10 mouse cellular contexts compared by ENCODE assay signal in genomic region chr1:172200871-172201447, GRCm38 (mm10). TPM values are rescaled to one million over a fixed set of nuclear protein-coding genes. Genes with fewer than 3 reads are reported as not detected.
DNase-seq lines count a peak whose midpoint lies in the region; ATAC-seq and TF ChIP-seq lines count a peak whose summit lies in the region.
"Had no signal": no experiment of that assay in that cellular context is flagged by ENCODE, and none has a peak within 500 bp of the region (broad histone marks: within the 10 kb centered on the region; RNA-seq: fewer than 3 reads in every experiment).

No protein-coding gene starts in this region.

- no peak for TF ChIP-seq CTCF in kidney, adult 2 months (conservative IDR thresholded peaks at IDR 0.05; ENCODE audit: insufficient read depth, insufficient read length, low read depth, low read length)

- peaks cover 49% of the 10 kb centered on the region for H3K36me3 ChIP-seq in kidney, embryonic 14.5 days (ENCODE audit: control insufficient read depth, insufficient read depth, low read length)
- H3K36me3 ChIP-seq in kidney, adult 2 months (ENCODE audit: control insufficient read depth, insufficient read depth, low read length), result peaks cover 3% of the 10 kb centered on the region

- no peaks in the 10 kb centered on the region for H3K9me3 ChIP-seq in kidney, embryonic 14.5 days (ENCODE audit: control insufficient read depth, low read length)
- H3K9me3 ChIP-seq: G1E had no signal

- no peak for DNase-seq in kidney, adult 2 months
- DNase-seq in cerebellum, postnatal 10 days, result peak; percentile 93 to 94
- DNase-seq in heart, postnatal 10 days, result peak; percentile 66 to 67
- peak; percentile 76 to 87 for DNase-seq in left cerebral cortex, postnatal 25 days (ENCODE audit: low spot score in 2 of 2)
- peak; percentile 73 for DNase-seq in right cerebral cortex, adult 18-20 months
- no peak for DNase-seq in B cell, adult 2 months

- H3K4me1 ChIP-seq in kidney, embryonic 14.5 days (ENCODE audit: control insufficient read depth, insufficient read depth, low read length), result peaks cover 51% of the 10 kb centered on the region
- H3K4me1 ChIP-seq in kidney, adult 2 months (ENCODE audit: control insufficient read depth, insufficient read depth, low read length), result peaks cover 34% of the 10 kb centered on the region

- H3K27ac ChIP-seq in kidney, embryonic 14.5 days (ENCODE audit: low read depth, low read length), result 0 out of 2 replicates have a peak overlapping the region, but pooled peaks have one; percentile 17
- no peak overlapping the region for H3K27ac ChIP-seq in kidney, adult 2 months (ENCODE audit: insufficient read depth, low read depth, low read length)

- intact Hi-C loops in heart, postnatal 10 days (cut with DNase I), result loop anchor here (10.0 kb wide), 1 partner anchor 304 kb away; the partner anchor contains the start of gene Tagln2
- intact Hi-C loops in left cerebral cortex, postnatal 25 days (cut with DNase I), result no loop called here

- no peak overlapping the region; the same call in 1 of the 2 replicates for H3K4me2 ChIP-seq in kidney, embryonic 14.5 days (replicated peaks; ENCODE audit: low read depth, low read length)

- H3K4me3 ChIP-seq in kidney, embryonic 14.5 days (ENCODE audit: low read length), result no peak overlapping the region
- H3K4me3 ChIP-seq in kidney, adult 2 months (ENCODE audit: insufficient read depth, low read depth, low read length), result no peak overlapping the region

- 0 out of 2 replicates have a peak, but pooled peaks have one; percentile 2 for ATAC-seq in kidney, embryonic 14.5 days (ENCODE audit: low FRiP score, low TSS enrichment)
- ATAC-seq in megakaryocyte, adult 5-6 weeks (ENCODE audit: poor library complexity, severe bottlenecking), result no peak

- no peak overlapping the region for H3K9ac ChIP-seq in kidney, embryonic 14.5 days (ENCODE audit: low read depth, low read length)

- WGBS in kidney, embryonic 14.5 days, result 53% methylated on average over 7 of the region's 7 CpGs
- 58% methylated on average over 7 of the region's 7 CpGs for WGBS in kidney, adult 2 months

- no peaks in the 10 kb centered on the region for H3K27me3 ChIP-seq in kidney, embryonic 14.5 days (ENCODE audit: control insufficient read depth, insufficient read depth, low read length)
- no peaks in the 10 kb centered on the region for H3K27me3 ChIP-seq in kidney, adult 2 months (replicated peaks; ENCODE audit: control insufficient read depth, insufficient read depth, low read length)

- no peak for TF ChIP-seq POLR2A in kidney, adult 2 months (IDR thresholded peaks at IDR 0.05; ENCODE audit: low read depth, low read length)

RNA-seq across cellular contexts. Expression of gene Pea15a, which starts 5.6 kb away (rescaled TPM):
- 56.0 and 87.0 TPM in 2 replicates for polyA plus RNA-seq in kidney, embryonic 14.5 days (2014; fragmentation: Nextera tagmentation; extraction: Ambion mirVana)
- 52.1 and 58.7 TPM in 2 replicates for polyA plus RNA-seq in kidney, adult 2 months (2012; rRNA removed)
- 100 to 1,000 TPM; 111 to 121 TPM for total RNA-seq in heart, postnatal 10 days (2021)
- 100 to 1,000 TPM; 411 to 429 TPM for total RNA-seq in left cerebral cortex, postnatal 25 days (2021)
- total RNA-seq in megakaryocyte, adult 5-6 weeks (2015), result 16.1 and 17.5 TPM in 2 replicates
- 13.6 and 18.5 TPM in 2 replicates for total RNA-seq in megakaryocyte, adult 5-6 weeks (2017)

RNA-seq across cellular contexts. Expression of gene Casq1, which starts 18.7 kb away (rescaled TPM):
- polyA plus RNA-seq in kidney, embryonic 14.5 days (2014; fragmentation: Nextera tagmentation; extraction: Ambion mirVana), result 2.8 and 3.5 TPM in 2 replicates
- 0.29 and 27.1 TPM in 2 replicates for polyA plus RNA-seq in kidney, adult 2 months (2012; rRNA removed)
- 1 to 10 TPM; 6.6 to 9.1 TPM for total RNA-seq in heart, postnatal 10 days (2021)
- total RNA-seq in left cerebral cortex, postnatal 25 days (2021), result under 1 TPM in 1 of 2 experiments, not detected in 1; 0.34 TPM
- not detected in 2 replicates for total RNA-seq in megakaryocyte, adult 5-6 weeks (2015)
- not detected in 2 replicates for total RNA-seq in megakaryocyte, adult 5-6 weeks (2017)
- total RNA-seq: G1E had no signal
- polyA plus RNA-seq: G1E had no signal

RNA-seq across cellular contexts. Expression of gene Dcaf8, which starts 53.1 kb away (rescaled TPM):
- 78.3 and 114 TPM in 2 replicates for polyA plus RNA-seq in kidney, embryonic 14.5 days (2014; fragmentation: Nextera tagmentation; extraction: Ambion mirVana)
- polyA plus RNA-seq in kidney, adult 2 months (2012; rRNA removed), result 93.4 and 95.1 TPM in 2 replicates
- total RNA-seq in heart, postnatal 10 days (2021), result 100 to 1,000 TPM; 119 to 130 TPM
- total RNA-seq in left cerebral cortex, postnatal 25 days (2021), result 100 to 1,000 TPM; 105 to 108 TPM
- 18.9 and 19.4 TPM in 2 replicates for total RNA-seq in megakaryocyte, adult 5-6 weeks (2015)
- 63.9 and 71.6 TPM in 2 replicates for total RNA-seq in megakaryocyte, adult 5-6 weeks (2017)

RNA-seq across cellular contexts. Expression of gene Atp1a4, which starts 57.3 kb away (rescaled TPM):
- not detected in 2 replicates for polyA plus RNA-seq in kidney, embryonic 14.5 days (2014; fragmentation: Nextera tagmentation; extraction: Ambion mirVana)
- 0.09 and 0.11 TPM in 2 replicates for polyA plus RNA-seq in kidney, adult 2 months (2012; rRNA removed)
- total RNA-seq in heart, postnatal 10 days (2021), result not detected
- not detected for total RNA-seq in left cerebral cortex, postnatal 25 days (2021)
- total RNA-seq in megakaryocyte, adult 5-6 weeks (2015), result not detected in 2 replicates
- total RNA-seq in megakaryocyte, adult 5-6 weeks (2017), result not detected in 2 replicates
- total RNA-seq: heart, adult 18-20 months had no signal
- polyA plus RNA-seq: G1E had no signal

Comparison
In these comparisons a context has a peak if more than half of its experiments do, and no peak if none do; other contexts are left out.
1. DNase-seq: peak in cerebellum, postnatal 10 days (2 of 2), heart, postnatal 10 days (2 of 2), left cerebral cortex, postnatal 25 days (2 of 2) and right cerebral cortex, adult 18-20 months (single experiment); none in kidney, adult 2 months (single experiment) and B cell, adult 2 months (0 of 2).
2. RNA of gene Pea15a, which starts 5.6 kb away (total RNA-seq): 411 to 429 TPM in left cerebral cortex, postnatal 25 days and 111 to 121 TPM in heart, postnatal 10 days; 13.6 to 18.5 TPM in megakaryocyte, adult 5-6 weeks; every median in the first group is over 4 times any median in the second.
3. RNA of gene Casq1, which starts 18.7 kb away (total RNA-seq): 6.6 to 9.1 TPM in heart, postnatal 10 days; 0.34 TPM in left cerebral cortex, postnatal 25 days and not detected in megakaryocyte, adult 5-6 weeks; every median in the first group is over 4 times any median in the second.